Mouse (Mus musculus): ENCODE data around the gene Rapsn. TPM values are rescaled to one million over a fixed set of nuclear protein-coding genes. Genes with fewer than 3 reads are reported as not detected.

Gene Rapsn
- polyA plus RNA-seq, 1 experiment from 2014 or later: 0.91 TPM

DNA sequence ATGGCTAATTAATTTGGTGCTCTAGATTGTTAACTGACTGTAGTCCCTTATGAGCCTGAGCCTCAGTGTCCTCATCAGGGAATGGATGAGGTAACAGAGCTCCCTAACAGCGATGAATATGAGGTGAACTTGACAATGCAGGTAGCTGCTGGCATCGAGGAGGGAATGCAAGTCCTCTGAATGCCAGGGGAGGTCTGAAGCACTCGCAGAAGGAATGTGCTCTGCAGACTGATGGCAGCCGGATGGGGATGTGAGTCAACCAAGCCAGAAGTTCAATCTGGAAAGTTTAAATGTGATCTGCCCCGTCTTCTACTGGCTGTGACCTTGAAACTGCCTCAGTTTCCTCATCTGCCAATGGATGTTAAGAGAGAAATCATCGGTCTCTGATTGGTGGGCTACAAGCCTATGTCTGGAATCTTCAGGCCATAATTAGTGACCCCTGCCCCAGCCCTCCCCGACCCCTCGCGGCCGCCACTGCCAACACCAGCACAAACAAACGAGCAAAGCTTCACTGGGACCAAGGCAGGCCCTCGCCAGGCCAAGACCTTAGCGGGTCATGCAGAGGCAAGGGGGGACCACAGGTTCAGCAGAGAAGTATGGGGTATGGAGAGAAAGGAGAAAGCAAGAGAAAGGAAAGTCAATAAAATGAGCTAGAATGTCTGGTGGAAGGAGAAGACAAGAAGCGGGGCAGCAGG is 34.0 kb downstream of the Rapsn start:
- peak overlapping the region; percentile 60 for H3K4me3 ChIP-seq
- peak overlapping the region; percentile 87 for H3K27ac ChIP-seq
- H3K9ac ChIP-seq: peak overlapping the region; percentile 65
- peaks cover 21% of the 10 kb centered on the region for H3K4me1 ChIP-seq
- 6% methylated on average over 14 of the region's 14 CpGs for WGBS
- no peak for ATAC-seq (ENCODE audit: borderline replicate concordance, extremely low read depth, low FRiP score, low TSS enrichment)
- H3K9me3 ChIP-seq: no peaks in the 10 kb centered on the region
- H3K4me2 ChIP-seq: peak overlapping the region; percentile 78
- peaks cover 22% of the 10 kb centered on the region for H3K36me3 ChIP-seq
- no peaks in the 10 kb centered on the region for H3K27me3 ChIP-seq

DNA sequence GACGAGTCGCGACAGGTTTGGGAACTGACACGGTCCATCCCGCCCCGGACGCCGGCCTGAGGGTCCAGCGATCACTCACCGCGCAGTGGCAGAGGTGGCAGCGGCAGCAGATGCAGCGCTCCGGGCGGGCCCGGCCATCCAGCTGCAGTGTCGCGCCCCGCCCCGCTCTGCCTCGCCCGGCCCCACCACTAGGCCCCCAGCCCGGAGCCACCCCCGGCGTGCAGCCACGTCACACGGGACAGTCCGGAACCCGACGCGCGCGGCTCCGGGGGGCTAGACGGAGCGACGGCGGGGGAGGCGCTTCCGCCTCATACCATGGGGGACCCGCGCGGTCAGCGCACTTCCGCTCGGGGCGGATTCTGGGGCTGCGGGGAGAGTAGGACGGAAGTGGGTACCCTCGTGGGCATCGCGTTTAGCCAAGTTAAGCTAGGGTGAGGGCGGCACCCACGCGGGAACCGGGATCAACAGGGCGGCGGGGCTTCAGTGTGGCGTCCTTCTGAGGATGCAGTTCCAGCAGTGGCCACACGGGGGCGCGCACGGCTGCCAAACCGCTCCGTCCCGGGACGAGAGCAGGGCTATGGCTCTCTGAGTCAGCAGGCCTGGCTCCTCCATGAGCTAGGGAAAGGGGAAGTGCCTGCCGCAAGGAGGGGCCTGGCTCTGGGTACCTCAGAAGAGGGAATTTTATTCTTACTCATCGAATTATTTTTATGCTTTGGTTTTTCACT is 34.8 kb downstream of the Rapsn start, which contains the start of gene Slc39a13:
TSS of gene Slc39a13 (minus strand) at position 342 of the 725 bp plus-strand sequence.
- H3K4me2 ChIP-seq: peak within 1 kb of the TSS; percentile 78

DNA sequence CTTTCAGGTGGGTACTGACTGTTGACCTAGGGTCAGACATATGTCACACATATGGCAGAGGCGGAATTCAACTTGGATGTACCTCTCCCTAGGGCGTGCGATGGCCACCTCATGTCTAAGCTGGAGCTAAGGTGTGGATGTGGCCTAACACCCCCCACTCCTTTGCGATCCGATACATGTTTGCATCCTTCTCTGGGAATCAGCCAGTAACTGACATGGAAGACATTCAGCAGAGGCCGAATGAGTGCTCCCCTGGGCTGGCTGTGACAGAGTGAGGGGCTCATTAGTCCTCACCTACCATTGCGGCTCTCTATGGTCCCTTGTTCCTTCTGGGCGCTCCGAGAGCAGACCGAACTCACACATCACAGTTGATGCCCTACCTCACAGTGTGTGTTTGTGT is 35.6 kb downstream of the Rapsn start:
- Histone ChIP-seq H3K4me3 (peak overlapping the region; percentile 60), H3K27ac (peak overlapping the region; percentile 87), H3K9ac (peak overlapping the region; percentile 65), H3K4me1 (peaks cover 21% of the 10 kb centered on the region), H3K27me3 (no peaks in the 10 kb centered on the region), H3K9me3 (no peaks in the 10 kb centered on the region), H3K4me2 (peak overlapping the region; percentile 78), H3K36me3 (peaks cover 11% of the 10 kb centered on the region; the same call in 1 of the 2 replicates)
- WGBS: 83% methylated on average over 10 of the region's 10 CpGs
- ATAC-seq (ENCODE audit: borderline replicate concordance, extremely low read depth, low FRiP score, low TSS enrichment): no peak

More for the DNA sequence above, 34.8 kb downstream of the Rapsn start, which contains the start of gene Slc39a13:
- ATAC-seq (ENCODE audit: borderline replicate concordance, extremely low read depth, low FRiP score, low TSS enrichment): peak; percentile 98
- Histone ChIP-seq H3K9ac (peak within 1 kb of the TSS; percentile 65), H3K4me3 (peak within 1 kb of the TSS; percentile 60), H3K27me3 (no peaks in the 10 kb centered on the region), H3K4me1 (peaks cover 21% of the 10 kb centered on the region), H3K27ac (peak within 1 kb of the TSS; percentile 87), H3K36me3 (peaks cover 18% of the 10 kb centered on the region; the same call in 1 of the 2 replicates), H3K9me3 (no peaks in the 10 kb centered on the region)
- WGBS: under 1% methylated on average over 69 of the region's 69 CpGs

DNA sequence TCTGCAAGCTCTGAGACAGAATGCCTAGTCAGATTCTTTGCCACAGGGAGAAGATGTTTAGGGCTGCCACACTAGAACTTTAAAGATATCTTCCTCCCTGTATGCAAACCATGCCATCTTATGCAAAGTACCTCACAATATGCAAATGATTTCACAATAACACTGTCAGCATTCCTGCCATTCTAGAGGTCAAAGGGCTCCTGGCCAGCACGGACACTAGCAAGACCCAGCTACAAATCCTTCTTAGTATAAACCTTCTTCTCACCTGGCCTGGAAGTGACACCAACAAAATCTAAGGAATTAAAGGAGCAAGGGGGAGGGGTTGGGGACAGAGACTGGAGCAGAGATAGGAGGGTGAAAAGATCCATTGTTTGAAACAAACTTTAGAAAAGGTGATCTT is 36.7 kb downstream of the Rapsn start:
- no peaks in the 10 kb centered on the region for H3K9me3 ChIP-seq
- no peak overlapping the region for H3K4me2 ChIP-seq
- H3K4me1 ChIP-seq: peaks cover 21% of the 10 kb centered on the region
- no peak overlapping the region for H3K9ac ChIP-seq
- no peak overlapping the region for H3K27ac ChIP-seq
- H3K36me3 ChIP-seq: peaks cover 3% of the 10 kb centered on the region; the same call in 1 of the 2 replicates
- H3K4me3 ChIP-seq: no peak overlapping the region
- ATAC-seq (ENCODE audit: borderline replicate concordance, extremely low read depth, low FRiP score, low TSS enrichment): no peak
- 13% methylated on average over 1 of the region's 1 CpGs for WGBS
- H3K27me3 ChIP-seq: no peaks in the 10 kb centered on the region

DNA sequence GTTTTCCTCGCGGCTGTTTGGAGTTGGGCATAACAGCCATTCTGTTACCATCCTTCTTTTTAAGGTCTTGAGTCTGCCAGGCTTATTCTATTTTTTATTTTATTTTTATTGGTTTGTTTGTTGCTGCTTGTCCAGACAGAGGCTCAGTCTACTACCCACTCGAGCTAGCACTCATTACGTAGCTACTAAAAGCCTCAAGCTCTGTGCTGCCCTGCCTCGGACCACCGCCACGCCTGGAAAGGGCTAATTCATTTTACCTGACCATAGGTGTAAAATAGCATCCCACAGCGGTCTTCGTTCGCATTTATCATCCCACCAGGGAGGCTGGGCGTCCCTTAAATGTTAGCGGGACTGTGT is 42.5 kb downstream of the Rapsn start:
- Histone ChIP-seq H3K9ac (peak overlapping the region; percentile 57; the same call in 1 of the 2 replicates), H3K9me3 (no peaks in the 10 kb centered on the region), H3K4me1 (peaks cover 9% of the 10 kb centered on the region), H3K27ac (no peak overlapping the region), H3K36me3 (no peaks in the 10 kb centered on the region), H3K27me3 (no peaks in the 10 kb centered on the region), H3K4me2 (peak overlapping the region; percentile 94), H3K4me3 (peak overlapping the region; percentile 50)
- WGBS: 16% methylated on average over 12 of the region's 12 CpGs
- no peak for ATAC-seq (ENCODE audit: borderline replicate concordance, extremely low read depth, low FRiP score, low TSS enrichment)

DNA sequence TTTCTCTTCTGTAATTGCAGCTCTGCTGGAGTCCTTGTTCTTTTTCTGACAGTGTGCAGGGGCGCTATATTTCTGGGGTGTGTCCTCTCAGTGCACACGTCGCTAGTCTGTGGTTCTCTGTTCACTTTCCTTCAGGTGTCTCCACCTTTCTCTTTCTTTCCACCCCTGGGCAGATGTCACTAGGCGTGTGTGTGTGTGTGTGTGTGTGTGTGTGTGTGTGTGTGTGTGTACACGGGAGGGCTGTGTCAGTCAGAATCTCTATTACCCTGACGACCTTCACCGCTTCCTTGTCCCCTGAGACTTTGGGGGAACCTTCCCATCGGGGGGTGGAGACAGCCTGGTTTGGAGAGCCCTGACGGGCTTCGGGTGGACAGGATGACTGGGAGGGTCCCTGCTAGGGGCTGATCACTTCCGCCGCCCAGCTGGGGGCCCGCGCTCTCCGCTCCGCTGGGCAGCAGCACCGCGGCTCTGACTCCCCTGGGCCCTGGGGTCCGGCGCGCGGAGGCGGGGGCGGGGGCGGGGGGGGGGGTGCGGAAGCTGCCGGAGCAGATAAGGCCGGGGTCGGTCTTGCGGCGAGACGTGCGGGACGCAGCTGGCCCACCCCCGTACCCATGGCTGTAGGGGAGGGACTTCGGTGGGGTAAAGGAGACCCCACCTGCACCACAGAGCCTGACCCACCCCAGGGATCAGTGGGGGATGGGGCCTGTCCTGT is 43.0 kb downstream of the Rapsn start:
- H3K36me3 ChIP-seq: no peaks in the 10 kb centered on the region
- peak overlapping the region; percentile 94 for H3K4me2 ChIP-seq
- no peak overlapping the region for H3K27ac ChIP-seq
- peak overlapping the region; percentile 50 for H3K4me3 ChIP-seq
- under 1% methylated on average over 30 of the region's 36 CpGs for WGBS
- H3K27me3 ChIP-seq: no peaks in the 10 kb centered on the region
- no peaks in the 10 kb centered on the region for H3K9me3 ChIP-seq
- H3K4me1 ChIP-seq: peaks cover 9% of the 10 kb centered on the region
- peak overlapping the region; percentile 57 for H3K9ac ChIP-seq
- ATAC-seq (ENCODE audit: borderline replicate concordance, extremely low read depth, low FRiP score, low TSS enrichment): peak; percentile 85

DNA sequence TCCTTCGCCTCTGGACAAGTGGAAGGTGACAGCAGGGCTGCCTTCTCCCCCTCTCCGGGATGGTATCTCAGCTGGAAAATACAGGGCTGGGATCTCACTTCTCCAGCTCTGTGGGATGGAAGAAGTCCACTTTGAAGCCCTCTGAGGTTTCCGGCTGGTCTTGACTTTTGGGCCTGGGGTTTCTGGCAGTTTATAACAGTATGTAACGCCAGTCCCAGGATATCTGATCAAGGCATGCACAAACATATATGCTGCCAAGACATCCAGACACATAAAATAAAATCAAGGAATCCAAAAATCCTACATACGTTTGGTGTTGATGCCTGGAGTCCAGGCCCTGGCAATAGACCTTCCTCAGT is 43.6 kb downstream of the Rapsn start:
- H3K36me3 ChIP-seq: no peaks in the 10 kb centered on the region
- 22% methylated on average over 5 of the region's 5 CpGs for WGBS
- H3K4me1 ChIP-seq: peaks cover 9% of the 10 kb centered on the region
- H3K27ac ChIP-seq: no peak overlapping the region
- H3K27me3 ChIP-seq: no peaks in the 10 kb centered on the region
- H3K4me2 ChIP-seq: peak overlapping the region; percentile 94
- no peaks in the 10 kb centered on the region for H3K9me3 ChIP-seq
- H3K4me3 ChIP-seq: peak overlapping the region; percentile 50
- ATAC-seq (ENCODE audit: borderline replicate concordance, extremely low read depth, low FRiP score, low TSS enrichment): no peak
- H3K9ac ChIP-seq: peak overlapping the region; percentile 57

DNA sequence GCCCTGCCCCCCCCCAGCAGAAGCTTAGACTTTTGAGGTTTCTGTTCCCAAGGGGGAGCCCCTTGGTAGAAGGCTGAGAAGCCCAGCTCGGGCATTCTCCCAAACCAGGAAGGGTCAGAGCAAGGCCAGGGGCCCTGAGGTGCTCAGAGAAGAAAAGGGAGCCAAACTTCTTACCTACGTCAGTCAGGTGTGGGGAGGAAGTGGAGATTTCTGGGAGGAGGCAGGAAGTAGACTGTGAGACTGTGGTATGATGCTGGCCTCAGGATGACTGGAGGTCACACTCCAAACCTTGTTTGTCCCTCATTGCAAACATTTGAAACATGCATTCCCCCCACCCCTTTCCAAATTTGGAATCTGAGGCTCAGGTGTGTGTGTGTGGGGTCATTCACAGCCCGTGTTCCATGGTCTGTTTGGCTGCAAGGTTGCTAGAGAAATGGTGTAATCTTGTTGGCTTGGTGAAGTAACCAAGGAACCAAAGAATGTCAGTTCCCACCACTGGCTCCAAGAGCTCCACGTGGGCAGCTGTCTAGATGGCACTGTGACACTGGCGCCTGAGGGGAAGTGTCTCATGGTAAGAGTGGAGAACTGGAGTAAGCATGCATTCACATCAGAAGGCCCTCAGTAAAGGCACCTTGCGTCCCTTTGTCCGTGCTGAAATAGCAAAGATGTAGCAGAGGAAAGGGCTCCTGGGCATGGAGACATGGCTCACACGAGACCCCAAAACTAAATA is 45.5 kb downstream of the Rapsn start:
- Histone ChIP-seq H3K9ac (no peak overlapping the region), H3K36me3 (no peaks in the 10 kb centered on the region), H3K27ac (no peak overlapping the region), H3K4me2 (no peak overlapping the region), H3K9me3 (no peaks in the 10 kb centered on the region), H3K4me3 (no peak overlapping the region), H3K27me3 (no peaks in the 10 kb centered on the region), H3K4me1 (peaks cover 9% of the 10 kb centered on the region)
- 68% methylated on average over 8 of the region's 8 CpGs for WGBS
- no peak for ATAC-seq (ENCODE audit: borderline replicate concordance, extremely low read depth, low FRiP score, low TSS enrichment)

DNA sequence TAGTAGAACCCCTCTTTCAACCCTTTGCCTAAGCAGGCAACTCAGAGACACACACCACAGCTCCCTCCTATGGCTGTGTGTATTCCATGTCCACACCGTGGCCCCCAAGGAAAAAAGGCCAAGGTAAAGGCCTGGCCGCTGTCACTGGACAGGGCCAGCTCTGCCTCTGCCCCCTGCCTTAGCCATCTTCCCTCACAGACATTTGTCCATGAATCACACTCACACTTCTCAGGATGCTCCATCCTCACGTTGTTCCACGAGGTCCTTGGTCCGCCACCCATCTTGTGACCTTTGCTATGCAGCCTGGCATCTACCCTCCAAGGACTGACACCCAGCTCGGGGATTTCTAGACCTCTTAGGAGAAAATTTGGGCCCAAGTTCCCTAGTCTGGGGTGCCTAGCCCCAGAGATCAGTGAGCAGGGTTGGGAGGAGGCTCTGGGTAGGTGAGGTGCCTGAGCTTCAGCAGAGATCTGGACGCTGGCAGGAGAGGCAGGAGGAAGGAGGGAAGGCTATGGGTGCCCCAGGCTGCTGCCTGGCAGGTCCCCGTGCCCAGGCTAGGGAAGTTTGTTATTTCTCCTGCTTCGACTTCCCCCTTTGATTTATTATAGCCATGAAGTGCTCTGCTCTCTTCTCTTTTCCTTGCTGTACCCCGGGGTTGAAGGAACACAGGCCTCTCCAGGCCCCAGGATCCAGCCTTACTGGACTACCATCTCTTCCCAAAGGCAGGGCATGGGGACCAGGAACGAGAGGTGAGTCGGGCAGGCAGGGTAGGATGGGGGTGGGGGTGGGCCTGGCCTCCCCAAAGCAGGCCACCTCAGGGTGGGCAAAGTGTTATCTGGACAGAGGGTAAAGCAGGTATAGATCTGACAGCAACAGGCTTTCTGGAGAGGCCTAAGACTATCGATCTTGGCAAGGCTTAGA is 46.6 kb downstream of the Rapsn start, which contains the start of gene Spi1:
TSS of gene Spi1 (plus strand) at position 616 of the 921 bp plus-strand sequence.
- no peak for ATAC-seq (ENCODE audit: borderline replicate concordance, extremely low read depth, low FRiP score, low TSS enrichment)
- H3K9me3 ChIP-seq: no peaks in the 10 kb centered on the region
- WGBS: 75% methylated on average over 13 of the region's 13 CpGs
- no peak within 1 kb of the TSS for H3K4me3 ChIP-seq
- H3K9ac ChIP-seq: no peak within 1 kb of the TSS
- H3K4me1 ChIP-seq: peaks cover 9% of the 10 kb centered on the region
- peak within 1 kb of the TSS; percentile 17; the same call in 1 of the 2 replicates for H3K27ac ChIP-seq
- no peak within 1 kb of the TSS for H3K4me2 ChIP-seq
- H3K36me3 ChIP-seq: no peaks in the 10 kb centered on the region
- no peaks in the 10 kb centered on the region for H3K27me3 ChIP-seq

DNA sequence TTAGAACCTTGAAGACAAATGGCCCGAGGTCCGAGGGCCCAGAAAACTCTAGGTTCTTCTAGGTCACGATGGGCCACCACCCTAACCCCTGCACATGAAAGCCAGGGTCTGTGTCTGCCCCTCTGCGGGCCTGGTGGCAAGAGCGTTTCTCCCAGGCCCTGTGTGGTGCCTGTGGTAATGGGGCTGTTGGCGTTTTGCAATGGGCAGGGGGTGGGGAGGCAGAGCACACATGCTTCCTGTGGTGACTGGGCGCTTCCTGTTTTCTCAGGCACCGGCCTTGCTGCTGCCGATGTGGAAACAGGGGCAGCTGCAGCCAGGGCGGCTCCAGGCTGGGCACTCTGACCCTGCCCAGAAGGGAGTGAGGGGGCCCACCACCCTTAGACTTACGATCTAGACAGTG is 47.4 kb downstream of the Rapsn start:
- 52% methylated on average over 11 of the region's 11 CpGs for WGBS
- no peak overlapping the region for H3K4me3 ChIP-seq
- H3K27ac ChIP-seq: peak overlapping the region; percentile 17; the same call in 1 of the 2 replicates
- H3K9me3 ChIP-seq: no peaks in the 10 kb centered on the region
- no peaks in the 10 kb centered on the region for H3K36me3 ChIP-seq
- no peak for ATAC-seq (ENCODE audit: borderline replicate concordance, extremely low read depth, low FRiP score, low TSS enrichment)
- H3K4me1 ChIP-seq: peaks cover 9% of the 10 kb centered on the region
- H3K4me2 ChIP-seq: no peak overlapping the region
- H3K27me3 ChIP-seq: no peaks in the 10 kb centered on the region
- H3K9ac ChIP-seq: no peak overlapping the region
